Mouse (Mus musculus) embryonic facial prominence, embryonic 14.5 days (tissue): ENCODE measurements around the gene Sox4. TPM values are rescaled to one million over a fixed set of nuclear protein-coding genes. Genes with fewer than 3 reads are reported as not detected.
A peak's percentile ranks its signal among the peaks of the same experiment; 100 is the strongest.

Experiments
- ATAC-seq: fragments of 200-750 bp; cut with Nextera tagmentation; 2 replicates; pipeline ENCODE4 v1.8.0; 2017; ENCODE audit warnings: low read depth, moderate number of reproducible peaks, moderate TSS enrichment
- DNase-seq: peaks from one replicate; pipeline ENCODE4 v3.0.0-alpha.2; 2015; ENCODE audit warnings: low spot score
- H3K27ac ChIP-seq: fragments of 300-500 bp; sonication (generic); replicated peaks from 2 replicates; pipeline ENCODE4 v1.5.1; 2014; ENCODE audit warnings: low read depth, mild to moderate bottlenecking, low read length, moderate library complexity
- H3K27me3 ChIP-seq: fragments of 300-500 bp; sonication (generic); replicated peaks from 2 replicates; pipeline ENCODE4 v1.6.1; 2014; ENCODE audit warnings: low read length; ENCODE audit not compliant: control insufficient read depth, insufficient read depth
- H3K36me3 ChIP-seq: fragments of 300-500 bp; sonication (generic); 2 replicates; pipeline ENCODE4 v1.6.1; 2014; ENCODE audit warnings: low read length, mixed read lengths; ENCODE audit not compliant: control insufficient read depth, insufficient read depth
- H3K4me1 ChIP-seq: fragments of 300-500 bp; sonication (generic); 2 replicates; pipeline ENCODE4 v1.6.1; 2014; ENCODE audit warnings: antibody characterized with exemption, low read length; ENCODE audit not compliant: control insufficient read depth, insufficient read depth
- H3K4me2 ChIP-seq: fragments of 300-500 bp; sonication (generic); 2 replicates; pipeline ENCODE4 v1.6.1; 2014; ENCODE audit warnings: low read depth, mild to moderate bottlenecking, low read length, moderate library complexity, mixed read lengths
- H3K4me3 ChIP-seq: fragments of 300-500 bp; sonication (generic); 2 replicates; pipeline ENCODE4 v1.5.1; 2014; ENCODE audit warnings: low read depth, mild to moderate bottlenecking, low read length
- H3K9ac ChIP-seq: fragments of 300-500 bp; sonication (generic); 2 replicates; pipeline ENCODE4 v1.6.1; 2014; ENCODE audit warnings: low read depth, mild to moderate bottlenecking, low read length, moderate library complexity, mixed read lengths
- H3K9me3 ChIP-seq: fragments of 300-500 bp; sonication (generic); 2 replicates; pipeline ENCODE4 v1.6.1; 2016; ENCODE audit warnings: low read length; ENCODE audit not compliant: control insufficient read depth
- WGBS: fragments of 180-500 bp; shearing (Covaris S2); extraction: QIAGEN DNeasy Blood & Tissue Kit; methylation state at CpG from one replicate; pipeline ENCODE4 v1.1.7; 2014; 5-methylcytosine and 5-hydroxymethylcytosine counted together
- polyA plus RNA-seq: library from polyadenylated mRNA; unstranded; fragments of >200 nt; fragmentation: Nextera tagmentation; extraction: Ambion mirVana; gene quantifications from 2 replicates; pipeline ENCODE4 v1.2.1, GENCODE M21; 2014

The Sox4 gene
- polyA plus RNA-seq, 1 experiment from 2014 or later, result 62.7 TPM

DNA sequence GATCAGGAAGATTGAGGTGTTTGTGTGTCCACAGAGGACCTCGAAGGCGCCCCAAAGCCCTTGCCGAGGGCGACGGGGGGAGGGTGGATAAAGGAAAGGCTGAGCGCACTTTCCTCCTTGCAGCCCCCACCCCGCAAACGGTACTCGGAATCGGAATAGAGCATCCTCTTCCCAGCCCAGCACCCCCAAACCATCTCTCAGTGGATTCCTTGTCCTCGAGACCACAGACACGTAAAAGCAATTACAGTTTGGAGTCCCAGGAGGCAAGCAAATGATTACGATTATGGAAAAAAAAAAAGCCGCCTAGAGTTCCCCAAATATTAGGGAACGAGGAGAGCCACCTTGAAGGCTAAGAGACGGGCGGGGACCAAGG is 5.5 kb upstream of the Sox4 start:
- peak overlapping the region; percentile 52 for H3K4me3 ChIP-seq
- H3K9ac ChIP-seq, result peak overlapping the region; percentile 75
- H3K27me3 ChIP-seq, result no peaks in the 10 kb centered on the region
- peak overlapping the region; percentile 98 for H3K4me2 ChIP-seq
- ATAC-seq, result no peak
- under 1% methylated on average over 17 of the region's 17 CpGs for WGBS
- H3K27ac ChIP-seq, result peak overlapping the region; percentile 92
- no peak for DNase-seq
- no peaks in the 10 kb centered on the region for H3K9me3 ChIP-seq
- H3K4me1 ChIP-seq, result 0 out of 2 replicates have a peak, but pooled peaks cover 8% of the 10 kb centered on the region
- no peaks in the 10 kb centered on the region for H3K36me3 ChIP-seq

DNA sequence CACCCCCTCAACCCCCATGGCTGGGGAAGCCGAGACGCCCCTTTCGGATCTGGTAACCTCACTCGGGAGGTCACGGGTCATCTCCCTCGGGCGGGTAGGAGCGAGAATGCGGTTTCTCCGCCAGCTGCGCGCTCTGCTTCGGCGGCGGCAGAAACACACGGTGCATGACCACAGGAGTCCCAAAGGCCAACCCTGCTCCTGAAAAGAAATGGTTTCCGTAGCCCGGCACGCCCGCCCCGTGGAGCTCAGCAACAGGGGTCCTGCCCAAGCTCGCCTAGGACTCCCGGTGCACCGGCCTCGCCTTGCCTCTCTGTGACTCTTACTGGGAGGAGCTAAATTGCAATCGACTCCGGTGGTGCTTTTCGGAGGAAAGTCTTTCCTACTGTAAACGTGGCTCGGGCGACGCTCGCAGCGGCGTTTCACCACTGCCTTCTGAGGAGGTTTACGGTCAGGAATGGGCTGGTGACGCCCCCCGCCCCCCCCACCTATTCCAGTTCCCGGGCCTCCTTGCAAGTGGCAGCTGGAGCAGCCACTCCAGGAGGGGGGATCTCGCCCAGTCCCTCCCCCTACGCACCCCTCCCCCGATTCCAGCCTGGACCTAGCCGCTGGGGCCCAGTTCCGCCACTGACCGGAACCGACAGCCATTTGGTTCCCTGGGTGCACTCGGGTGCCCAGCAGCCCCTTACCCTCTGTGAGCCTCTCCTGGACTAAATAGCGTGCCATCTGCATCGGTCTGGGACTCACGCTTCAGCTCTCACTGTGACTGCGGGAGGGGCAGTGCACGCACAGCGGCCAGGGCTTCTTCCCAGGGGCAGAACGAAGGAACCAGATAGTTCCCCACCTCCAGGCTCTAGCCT is 4.9 kb upstream of the Sox4 start:
- ATAC-seq (peak; percentile 53), DNase-seq (peak; percentile 93)
- Histone ChIP-seq H3K27me3 (no peaks in the 10 kb centered on the region), H3K4me1 (0 out of 2 replicates have a peak, but pooled peaks cover 8% of the 10 kb centered on the region), H3K9ac (peak overlapping the region; percentile 75), H3K27ac (peak overlapping the region; percentile 92), H3K9me3 (no peaks in the 10 kb centered on the region), H3K4me2 (peak overlapping the region; percentile 98), H3K4me3 (peak overlapping the region; percentile 52), H3K36me3 (no peaks in the 10 kb centered on the region)
- under 1% methylated on average over 46 of the region's 54 CpGs for WGBS

DNA sequence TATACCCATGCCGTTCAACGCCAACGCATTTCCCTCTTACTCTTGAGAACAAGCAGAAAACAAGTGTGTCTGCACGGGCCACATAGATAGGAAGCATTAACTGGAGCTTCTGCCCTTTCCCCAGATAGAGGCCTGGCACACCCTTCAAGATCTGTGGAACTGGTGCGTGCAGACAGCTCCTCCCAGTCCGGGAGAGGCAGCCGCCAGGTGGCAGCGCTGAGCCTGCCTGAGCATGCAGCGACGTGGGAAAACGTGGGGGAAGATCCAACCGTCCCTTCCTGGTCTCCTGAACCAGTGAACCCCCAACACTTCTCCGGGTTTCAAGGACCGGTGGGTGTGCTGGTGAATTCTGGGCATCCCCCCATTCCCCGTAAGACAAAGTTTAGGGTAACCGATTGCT is 4.3 kb upstream of the Sox4 start:
- WGBS, result 2% methylated on average over 14 of the region's 16 CpGs
- DNase-seq, result peak; percentile 96
- ATAC-seq, result peak; percentile 59

DNA sequence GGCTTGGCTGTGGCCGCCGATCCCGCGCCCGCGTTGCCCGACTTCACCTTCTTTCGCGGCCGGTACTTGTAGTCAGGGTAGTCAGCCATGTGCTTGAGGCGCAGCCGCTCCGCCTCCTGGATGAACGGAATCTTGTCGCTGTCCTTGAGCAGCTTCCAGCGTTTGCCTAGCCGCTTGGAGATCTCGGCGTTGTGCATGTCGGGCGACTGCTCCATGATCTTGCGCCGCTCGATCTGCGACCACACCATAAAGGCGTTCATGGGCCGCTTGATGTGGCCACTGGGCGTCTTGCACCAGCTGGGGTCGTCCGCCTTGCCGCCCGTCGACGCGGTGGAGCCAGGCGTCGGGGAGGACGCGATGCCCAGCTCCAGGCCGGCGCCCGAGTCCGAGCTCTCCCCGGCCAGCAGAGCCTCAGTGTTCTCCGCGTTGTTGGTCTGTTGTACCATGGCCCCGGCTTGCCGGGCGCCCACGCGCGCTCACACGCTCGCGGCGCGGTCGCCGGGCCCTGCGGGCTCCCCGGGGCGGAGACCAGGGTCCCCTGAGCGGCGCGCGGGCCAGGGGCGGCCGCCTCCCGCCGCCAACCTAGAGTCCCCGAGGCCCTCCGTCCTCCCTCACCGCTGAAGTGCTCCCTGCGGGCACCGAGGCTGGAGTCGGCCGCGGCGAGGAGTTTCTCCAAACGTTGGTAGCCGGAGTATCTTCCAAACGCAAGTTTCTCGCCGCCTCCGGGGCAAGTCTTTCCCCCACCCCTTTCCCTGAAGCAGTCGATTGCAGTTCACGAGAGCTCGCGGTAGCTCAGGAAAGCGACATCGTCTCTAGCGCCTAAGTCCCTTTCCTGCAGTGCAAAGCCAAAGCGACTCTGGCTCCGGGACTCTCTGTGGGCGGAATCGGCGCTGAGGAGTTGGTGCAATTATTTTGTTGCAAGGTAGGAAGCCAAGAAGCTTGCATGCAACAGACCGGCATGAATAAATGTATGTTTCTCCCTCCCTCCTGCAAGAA is 639 bp downstream of the Sox4 start:
- ATAC-seq, result peak; percentile 41
- under 1% methylated on average over 52 of the region's 98 CpGs for WGBS
- DNase-seq, result peak; percentile 78
- Histone ChIP-seq H3K9me3 (no peaks in the 10 kb centered on the region), H3K4me1 (peaks cover 14% of the 10 kb centered on the region), H3K36me3 (peaks cover 5% of the 10 kb centered on the region; the same call in 1 of the 2 replicates), H3K27ac (peak overlapping the region; percentile 100), H3K4me3 (peak overlapping the region; percentile 99), H3K4me2 (peak overlapping the region; percentile 68), H3K9ac (peak overlapping the region; percentile 100), H3K27me3 (no peaks in the 10 kb centered on the region)

More for the DNA sequence above, 4.3 kb upstream of the Sox4 start:
- Histone ChIP-seq H3K27me3 (no peaks in the 10 kb centered on the region), H3K36me3 (no peaks in the 10 kb centered on the region), H3K4me3 (peak overlapping the region; percentile 52), H3K27ac (peak overlapping the region; percentile 92), H3K4me1 (0 out of 2 replicates have a peak, but pooled peaks cover 8% of the 10 kb centered on the region), H3K9me3 (no peaks in the 10 kb centered on the region), H3K4me2 (peak overlapping the region; percentile 98), H3K9ac (peak overlapping the region; percentile 75)

DNA sequence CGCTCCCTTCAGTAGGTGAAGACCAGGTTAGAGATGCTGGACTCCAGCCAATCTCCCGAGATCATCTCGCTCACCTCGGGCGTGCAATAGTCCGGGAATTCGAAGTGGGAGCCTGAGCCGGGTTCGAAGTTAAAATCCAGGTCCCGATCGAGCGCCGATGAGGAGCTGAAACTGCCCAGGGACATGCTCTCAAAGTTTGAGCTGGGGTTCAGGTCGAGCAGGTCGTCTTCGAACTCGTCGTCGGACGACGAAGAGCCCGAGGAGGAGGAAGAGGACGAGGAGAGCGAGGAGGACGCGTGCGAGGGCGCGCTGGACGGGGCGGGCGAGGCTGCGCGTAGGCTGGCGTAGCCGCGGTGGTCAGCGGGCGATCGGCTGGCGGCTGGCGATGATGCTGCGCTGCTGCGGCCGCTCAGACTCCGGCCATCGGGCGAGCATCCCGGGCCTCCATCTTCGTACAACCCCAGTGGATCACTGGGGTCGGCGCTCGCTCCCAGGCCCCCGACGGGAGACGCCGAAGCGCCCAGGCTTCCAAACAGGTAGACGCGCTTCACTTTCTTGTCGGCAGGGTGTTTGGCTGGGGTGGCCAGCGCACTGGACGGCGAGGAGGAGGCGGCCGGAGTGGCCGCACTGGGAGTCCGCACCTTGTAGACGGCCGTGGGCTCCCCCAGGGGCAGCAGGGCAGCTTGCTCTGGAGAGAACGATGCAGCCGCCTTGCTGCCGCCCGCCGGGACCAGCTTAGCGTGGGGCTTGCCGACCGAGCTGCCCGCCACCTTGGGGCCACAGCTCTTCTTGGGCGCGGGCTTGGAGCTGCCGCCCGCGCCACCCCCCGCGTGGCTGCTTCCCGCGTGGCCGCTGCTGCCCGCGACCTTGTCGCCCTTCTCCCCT is 1.6 kb downstream of the Sox4 start:
- DNase-seq (no peak), ATAC-seq (no peak)
- Histone ChIP-seq H3K4me3 (peak overlapping the region; percentile 99), H3K36me3 (peaks cover 5% of the 10 kb centered on the region; the same call in 1 of the 2 replicates), H3K27me3 (no peaks in the 10 kb centered on the region), H3K27ac (peak overlapping the region; percentile 100), H3K9ac (peak overlapping the region; percentile 100), H3K4me1 (peaks cover 9% of the 10 kb centered on the region), H3K4me2 (peak overlapping the region; percentile 68), H3K9me3 (no peaks in the 10 kb centered on the region)
- WGBS, result under 1% methylated on average over 37 of the region's 92 CpGs

DNA sequence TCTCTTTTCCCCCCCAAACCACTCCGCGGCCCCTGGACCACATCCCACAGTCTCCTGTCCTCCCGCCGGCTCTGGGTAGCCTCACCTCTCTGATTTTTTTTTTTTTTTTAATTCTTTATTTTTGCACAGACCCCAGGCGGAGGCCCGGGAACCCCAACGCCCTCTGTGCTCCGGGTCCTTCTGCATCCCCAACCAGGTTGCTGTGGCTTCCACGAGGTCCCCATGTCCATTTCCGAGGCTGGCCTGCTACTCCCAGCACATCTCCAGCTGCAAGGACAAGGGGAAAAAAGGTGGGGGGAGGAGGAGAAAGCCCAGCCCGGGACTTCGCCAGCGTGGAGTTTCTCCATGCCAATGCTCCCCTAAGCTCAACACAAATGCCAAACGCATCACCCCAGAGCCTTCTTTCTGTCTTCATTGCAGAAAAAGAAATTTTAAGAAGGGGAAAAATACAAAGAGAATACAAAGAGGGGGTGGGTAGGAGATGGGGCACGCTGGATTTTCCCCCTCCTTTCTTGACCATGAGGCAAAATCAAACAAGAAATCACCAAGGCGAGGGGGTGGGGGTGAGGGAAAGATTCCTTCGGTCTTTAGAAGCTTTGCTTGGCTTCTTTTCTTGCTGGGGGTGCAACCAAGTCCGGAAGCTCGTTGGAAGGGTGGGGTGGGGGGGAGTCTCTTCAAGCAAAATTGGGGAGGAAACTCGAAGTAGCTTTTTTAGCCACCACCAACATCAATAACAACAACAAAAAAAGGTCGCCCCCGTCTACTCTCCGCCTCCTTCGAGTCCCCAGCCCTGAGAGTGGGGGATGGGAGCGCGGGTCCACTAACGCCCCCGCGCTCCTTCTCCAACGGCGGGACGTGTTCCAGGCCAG is 2.7 kb downstream of the Sox4 start:
- no peak for ATAC-seq
- Histone ChIP-seq H3K36me3 (peaks cover 5% of the 10 kb centered on the region; the same call in 1 of the 2 replicates), H3K27me3 (no peaks in the 10 kb centered on the region), H3K9me3 (no peaks in the 10 kb centered on the region), H3K4me2 (peak overlapping the region; percentile 68), H3K9ac (peak overlapping the region; percentile 100), H3K27ac (peak overlapping the region; percentile 100), H3K4me3 (peak overlapping the region; percentile 99), H3K4me1 (peaks cover 9% of the 10 kb centered on the region)
- peak; percentile 81 for DNase-seq
- under 1% methylated on average over 32 of the region's 32 CpGs for WGBS

DNA sequence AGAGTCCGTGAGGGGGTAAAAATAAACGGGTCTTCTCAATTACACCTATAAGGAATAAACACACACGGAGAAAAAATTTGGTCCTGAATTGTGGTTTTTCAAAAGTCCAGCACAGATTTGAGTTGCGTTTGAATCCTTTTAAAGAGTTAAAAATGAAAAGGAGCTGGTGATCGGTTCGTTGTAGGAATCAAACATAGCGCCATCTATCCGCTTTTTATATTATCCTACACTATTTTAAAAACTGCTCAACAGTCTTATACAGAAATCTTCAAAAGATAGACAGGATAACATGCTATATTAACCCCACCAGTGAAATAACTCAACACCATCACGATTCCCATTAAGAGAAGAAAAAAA is 3.3 kb downstream of the Sox4 start:
- ATAC-seq, result no peak
- Histone ChIP-seq H3K4me1 (peaks cover 9% of the 10 kb centered on the region), H3K9ac (peak overlapping the region; percentile 100), H3K4me3 (peak overlapping the region; percentile 99), H3K27me3 (no peaks in the 10 kb centered on the region), H3K9me3 (no peaks in the 10 kb centered on the region; the same call in 1 of the 2 replicates), H3K27ac (peak overlapping the region; percentile 100), H3K36me3 (peaks cover 5% of the 10 kb centered on the region; the same call in 1 of the 2 replicates), H3K4me2 (peak overlapping the region; percentile 68)
- DNase-seq, result peak; percentile 87
- 0% methylated on average over 9 of the region's 9 CpGs for WGBS
